Mouse (Mus musculus) stomach, embryonic 14.5 days (tissue): ENCODE results near the gene Vgf. TPM values are rescaled to one million over a fixed set of nuclear protein-coding genes. Genes with fewer than 3 reads are reported as not detected.

ENCODE experiments used
- ATAC-seq: fragments of 200-750 bp; cut with Nextera tagmentation; 2 replicates; pipeline ENCODE4 v1.8.0; 2017; ENCODE audit warnings: low read depth, moderate TSS enrichment; ENCODE audit not compliant: insufficient number of reproducible peaks, insufficient read depth, low FRiP score
- H3K27ac ChIP-seq: fragments of 300-500 bp; sonication (generic); 2 replicates; pipeline ENCODE4 v1.5.1; 2014; ENCODE audit warnings: mild to moderate bottlenecking, low read length, moderate library complexity, mixed read lengths
- H3K27me3 ChIP-seq: fragments of 300-500 bp; sonication (generic); 2 replicates; pipeline ENCODE4 v1.6.1; 2014; ENCODE audit warnings: low read length, control low read depth, mixed read lengths; ENCODE audit not compliant: control insufficient read depth, insufficient read depth
- H3K36me3 ChIP-seq: fragments of 300-500 bp; sonication (generic); 2 replicates; pipeline ENCODE4 v1.6.1; 2014; ENCODE audit warnings: mild to moderate bottlenecking, control low read depth, low read length, moderate library complexity, mixed read lengths; ENCODE audit not compliant: control insufficient read depth, insufficient read depth
- H3K4me1 ChIP-seq: fragments of 300-500 bp; sonication (generic); 2 replicates; pipeline ENCODE4 v1.6.1; 2014; ENCODE audit warnings: low read length, control low read depth, mixed read lengths; ENCODE audit not compliant: control insufficient read depth, insufficient read depth
- H3K4me2 ChIP-seq: fragments of 300-500 bp; sonication (generic); replicated peaks from 2 replicates; pipeline ENCODE4 v1.6.1; 2014; ENCODE audit warnings: low read depth, low read length, control low read depth
- H3K4me3 ChIP-seq: fragments of 300-500 bp; sonication (generic); 2 replicates; pipeline ENCODE4 v1.5.1; 2014; ENCODE audit warnings: low read depth, low read length, control low read depth
- H3K9ac ChIP-seq: fragments of 300-500 bp; sonication (generic); replicated peaks from 2 replicates; pipeline ENCODE4 v1.6.1; 2014; ENCODE audit warnings: low read depth, mild to moderate bottlenecking, control low read depth, low read length, moderate library complexity, mixed read lengths
- H3K9me3 ChIP-seq: fragments of 300-500 bp; sonication (generic); 2 replicates; pipeline ENCODE4 v1.6.1; 2016; ENCODE audit warnings: low read depth, low read length, control low read depth; ENCODE audit not compliant: control insufficient read depth
- WGBS: fragments of 180-500 bp; shearing (Covaris S2); extraction: QIAGEN DNeasy Blood & Tissue Kit; methylation state at CpG from one replicate; pipeline ENCODE4 v1.1.7; 2014; 5-methylcytosine and 5-hydroxymethylcytosine counted together
- microRNA counts: library from miRNA; unstranded; fragments of <30 nt; microRNA quantifications from one replicate; lab custom pipeline; 2016
- microRNA-seq: library from miRNA; unstranded; fragments of <30 nt; microRNA quantifications from one replicate; pipeline ENCODE4, GENCODE M21; 2016
- polyA plus RNA-seq: library from polyadenylated mRNA; unstranded; fragments of >200 nt; fragmentation: Nextera tagmentation; extraction: Ambion mirVana; gene quantifications from 2 replicates; pipeline ENCODE4 v1.2.1, GENCODE M21; 2014

Vgf gene
- polyA plus RNA-seq, 1 experiment from 2014 or later, result 0.65 TPM

DNA sequence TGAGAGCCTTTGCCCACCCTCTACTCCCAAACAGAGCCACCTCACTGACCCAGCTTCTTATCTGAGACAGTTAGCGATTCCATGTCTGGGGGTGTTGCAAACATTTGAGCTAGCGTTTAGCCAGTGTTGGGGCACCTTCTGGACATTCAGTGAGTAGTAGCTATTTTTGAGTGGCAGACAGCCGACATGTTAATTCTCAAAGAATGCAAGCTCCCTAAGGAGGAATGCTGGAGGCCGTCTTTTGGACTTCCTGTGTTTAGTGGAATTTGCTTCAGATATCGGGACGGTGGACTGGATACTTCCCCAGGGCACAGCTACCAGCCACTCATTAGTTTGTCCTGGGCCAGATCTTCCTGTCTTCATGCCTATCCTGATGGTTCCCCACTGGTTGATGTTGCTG is 52.4 kb downstream of the Vgf start:
- Histone ChIP-seq H3K27ac (no peak overlapping the region), H3K4me3 (no peak overlapping the region)

DNA sequence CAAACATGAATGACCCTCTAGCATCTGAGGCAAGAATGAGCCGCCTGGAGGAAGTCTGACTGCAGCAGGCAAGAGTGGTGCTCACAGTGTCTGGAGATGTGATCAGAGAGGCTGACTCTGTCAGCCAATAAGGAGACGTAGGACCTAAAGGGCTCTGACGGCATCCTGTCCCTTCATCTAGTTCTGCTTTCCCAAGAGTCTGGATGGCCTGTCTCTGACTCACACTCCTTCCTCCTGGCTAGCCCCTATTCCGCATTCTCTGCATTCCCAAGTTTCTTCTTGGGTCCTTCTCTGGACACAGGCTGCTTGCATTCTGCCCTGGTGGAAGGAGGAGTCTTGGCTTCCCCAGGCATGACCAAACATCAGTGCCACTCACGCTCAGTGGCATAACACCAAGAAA is 53.7 kb downstream of the Vgf start:
- Histone ChIP-seq H3K27me3 (no peaks in the 10 kb centered on the region), H3K9me3 (no peaks in the 10 kb centered on the region), H3K4me2 (no peak overlapping the region), H3K9ac (no peak overlapping the region), H3K4me1 (peaks cover 7% of the 10 kb centered on the region; the same call in 1 of the 2 replicates), H3K27ac (no peak overlapping the region), H3K36me3 (no peaks in the 10 kb centered on the region), H3K4me3 (no peak overlapping the region)
- ATAC-seq, result no peak
- WGBS, result 34% methylated on average over 5 of the region's 5 CpGs

More for the DNA sequence above, 52.4 kb downstream of the Vgf start:
- Histone ChIP-seq H3K9ac (no peak overlapping the region), H3K9me3 (no peaks in the 10 kb centered on the region), H3K4me1 (peaks cover 7% of the 10 kb centered on the region; the same call in 1 of the 2 replicates), H3K36me3 (no peaks in the 10 kb centered on the region), H3K27me3 (no peaks in the 10 kb centered on the region), H3K4me2 (no peak overlapping the region)
- ATAC-seq, result no peak
- WGBS, result 30% methylated on average over 6 of the region's 6 CpGs

MicroRNA genes within 50 kb of the gene (microRNA counts, 519-probe panel; counts per million panel counts)
- not detected for microRNA mmu-miR-702 (lab: Ali Mortazavi, UCI)

Small RNAs within 50 kb of the gene (microRNA-seq; reads per million reads assigned to microRNA genes)
- 26.3 reads per million, percentile 31 among the genes with 10 or more reads in this experiment for gene Mir702

Other genes starting within 250 kb of the Vgf start
- gene Col26a1, start 143.2 kb upstream of the Vgf start, polyA plus RNA-seq, result 11.7 and 12.2 TPM in 2 replicates
- 65.9 and 75.1 TPM in 2 replicates for gene Ift22, start 118.2 kb upstream of the Vgf start, polyA plus RNA-seq
- gene Fis1, start 73.1 kb upstream of the Vgf start, polyA plus RNA-seq, result 283 and 304 TPM in 2 replicates
- gene Cldn15, start 59.8 kb upstream of the Vgf start, polyA plus RNA-seq, result 6.7 TPM in 2 replicates
- 40.1 and 41.5 TPM in 2 replicates for gene Plod3, start 39.4 kb upstream of the Vgf start, polyA plus RNA-seq
- 101 and 108 TPM in 2 replicates for gene Znhit1, start 38.4 kb upstream of the Vgf start, polyA plus RNA-seq
- 146 and 159 TPM in 2 replicates for gene Ap1s1, start 19.7 kb downstream of the Vgf start, polyA plus RNA-seq
- 0.27 and 0.33 TPM in 2 replicates for gene Serpine1, start 45.9 kb downstream of the Vgf start, polyA plus RNA-seq
- 10.9 and 12.0 TPM in 2 replicates for gene Trim56, start 89.8 kb downstream of the Vgf start, polyA plus RNA-seq
- gene Muc3, start 122.9 kb downstream of the Vgf start, polyA plus RNA-seq, result not detected in 2 replicates
- 0.26 and 0.27 TPM in 2 replicates for gene Muc3a, start 186.0 kb downstream of the Vgf start, polyA plus RNA-seq